ENCODE assay signal across 8 mouse cellular contexts in genomic region chr13:41605099-41606010, GRCm38 (mm10). TPM values are rescaled to one million over a fixed set of nuclear protein-coding genes. Genes with fewer than 3 reads are reported as not detected.
DNase-seq lines count a peak whose midpoint lies in the region; ATAC-seq lines count a peak whose summit lies in the region.

Tmem170b (plus strand) TSS chr13:41605907.

- WGBS in lung, embryonic 16.5 days: under 1% methylated on average over 53 of the region's 87 CpGs

- H3K36me3 ChIP-seq in lung, embryonic 16.5 days (ENCODE audit: control insufficient read depth, insufficient read depth, low read length): no peaks in the 10 kb centered on the region

- peak; percentile 95 for ATAC-seq in hematopoietic stem cell, adult 5-6 weeks (replicated peaks in 1 of 2; ENCODE audit: insufficient read depth in 1 of 2, low FRiP score in 2 of 2, low TSS enrichment in 1 of 2, low read depth in 1 of 2, poor library complexity in 2 of 2, severe bottlenecking in 2 of 2)
- peak; percentile 99 for ATAC-seq in lung, embryonic 16.5 days (ENCODE audit: low read depth)

- H3K4me2 ChIP-seq in lung, embryonic 16.5 days (ENCODE audit: low read depth, low read length): peak within 1 kb of the TSS; percentile 78

- peak; percentile 84 for DNase-seq in MEL-GATA-1-ER (ENCODE audit: extremely low read depth, low read depth)
- DNase-seq in cerebellum, adult 8-10 months: peak; percentile 96
- DNase-seq in forelimb bud, embryonic 11.5 days (ENCODE audit: low read depth, low spot score): peak; percentile 98
- peak; percentile 87 for DNase-seq in layer of hippocampus, adult 9-10 months (ENCODE audit: low spot score)
- peak; percentile 93 for DNase-seq in ovary, postnatal 10 days (ENCODE audit: low spot score)
- peak; percentile 96 to 98 for DNase-seq in thymus, postnatal 10 days (ENCODE audit: low spot score in 2 of 2)

- peak within 1 kb of the TSS; percentile 89 for H3K9ac ChIP-seq in lung, embryonic 16.5 days (ENCODE audit: low read length)

- peak within 1 kb of the TSS; percentile 69 for H3K4me3 ChIP-seq in lung, embryonic 16.5 days (ENCODE audit: low read length)

- H3K27ac ChIP-seq in lung, embryonic 16.5 days (ENCODE audit: low read length): peak within 1 kb of the TSS; percentile 91

- no peaks in the 10 kb centered on the region for H3K27me3 ChIP-seq in lung, embryonic 16.5 days (ENCODE audit: control insufficient read depth, insufficient read depth, low read depth, low read length)

- H3K9me3 ChIP-seq in lung, embryonic 16.5 days (ENCODE audit: control insufficient read depth, low read length): no peaks in the 10 kb centered on the region

- H3K4me1 ChIP-seq in lung, embryonic 16.5 days (replicated peaks; ENCODE audit: control insufficient read depth, insufficient read depth, low read length): peaks cover 3% of the 10 kb centered on the region; the same call in 1 of the 2 replicates

RNA-seq across cellular contexts. Expression of gene Tmem170b, which starts in this region (rescaled TPM):
- total RNA-seq in hematopoietic stem cell, adult 5-6 weeks (2017): 16.2 and 18.0 TPM in 2 replicates
- 11.0 and 11.1 TPM in 2 replicates for polyA plus RNA-seq in lung, embryonic 16.5 days (2015; fragmentation: Nextera tagmentation; extraction: Ambion mirVana)

Comparison
In these comparisons a context has a peak if more than half of its experiments do, and no peak if none do; other contexts are left out.
1. Peak in every context shown above with its lines: DNase-seq, ATAC-seq, H3K4me3 ChIP-seq and H3K27ac ChIP-seq.